8 mouse cellular contexts compared by ENCODE assay signal in the genomic region with DNA sequence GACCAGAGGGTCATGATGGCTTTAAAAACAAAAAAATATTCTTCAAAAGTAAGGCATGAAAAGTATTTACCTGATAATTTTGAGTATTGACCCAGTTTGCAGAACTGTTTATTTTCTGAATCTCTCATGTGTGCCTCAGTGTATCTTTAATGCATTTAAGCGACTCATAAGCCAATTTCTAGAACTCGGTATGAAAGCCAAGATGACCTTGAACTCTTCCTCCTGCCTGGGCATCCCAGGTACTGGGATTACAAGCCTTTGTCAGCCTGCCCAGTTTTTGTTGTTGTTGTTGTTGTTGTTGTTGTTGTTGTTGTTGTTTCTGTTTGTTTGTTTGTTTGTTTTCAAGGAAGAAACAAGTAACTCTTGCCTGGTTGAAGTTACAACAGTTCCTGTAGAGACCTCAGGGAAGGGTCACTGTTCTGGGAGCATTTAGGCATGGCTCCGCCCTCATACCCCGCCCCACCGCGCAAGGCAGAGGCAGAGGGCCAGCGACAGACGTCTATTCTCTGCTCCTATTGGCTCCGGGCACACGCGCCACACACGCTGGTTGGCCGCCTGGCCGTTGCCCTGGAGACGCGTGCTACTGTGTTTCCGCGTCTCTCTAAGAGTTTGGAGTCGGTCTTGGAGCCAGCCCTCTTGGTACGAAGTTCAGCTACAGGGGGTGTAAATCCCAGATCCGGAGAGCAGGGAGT. TPM values are rescaled to one million over a fixed set of nuclear protein-coding genes. Genes with fewer than 3 reads are reported as not detected.
DNase-seq lines count a peak whose midpoint lies in the region; ATAC-seq and TF ChIP-seq lines count a peak whose summit lies in the region.

TSS of gene Gm11992 (plus strand) at position 584 of the 692 bp plus-strand sequence.

- H3K9ac ChIP-seq in hindbrain, postnatal 0 days (replicated peaks; ENCODE audit: low read length) = no peak within 1 kb of the TSS; the same call in 1 of the 2 replicates

- H3K36me3 ChIP-seq in hindbrain, postnatal 0 days (ENCODE audit: insufficient read depth, low read length) = no peaks in the 10 kb centered on the region
- H3K36me3 ChIP-seq in macrophage (ENCODE audit: inconsistent target) = no peaks in the 10 kb centered on the region

- no peaks in the 10 kb centered on the region for H3K9me3 ChIP-seq in hindbrain, postnatal 0 days (ENCODE audit: low read length)

- H3K4me3 ChIP-seq in hindbrain, postnatal 0 days (ENCODE audit: low read length) = peak within 1 kb of the TSS; percentile 50
- H3K4me3 ChIP-seq in left cerebral cortex, adult 2 months = peak within 1 kb of the TSS; percentile 47
- H3K4me3 ChIP-seq in macrophage (ENCODE audit: inconsistent target) = peak within 1 kb of the TSS; percentile 41

- peak within 1 kb of the TSS; percentile 97 for H3K4me2 ChIP-seq in hindbrain, postnatal 0 days (ENCODE audit: low read depth, low read length)

- no peak for TF ChIP-seq CTCF in hindbrain, postnatal 0 days (IDR thresholded peaks at IDR 0.05; ENCODE audit: low read depth)
- TF ChIP-seq CTCF in left cerebral cortex, adult 2 months (IDR thresholded peaks at IDR 0.05) = no peak

- peak; percentile 100 for ATAC-seq in hindbrain, postnatal 0 days

- DNase-seq in adrenal gland, adult (ENCODE audit: inconsistent age in 2 of 2, low spot score in 1 of 2) = peak; percentile 88 to 94
- peak; percentile 96 for DNase-seq in embryo, embryonic 10 days (ENCODE audit: low spot score)
- peak; percentile 48 to 66 for DNase-seq in gastrocnemius, adult 8-10 months (ENCODE audit: low spot score in 2 of 2)
- peak; percentile 94 for DNase-seq in hindbrain, postnatal 0 days (ENCODE audit: low spot score)
- DNase-seq in left cerebral cortex, adult 2 months (ENCODE audit: extremely low spot score in 1 of 2, low spot score in 2 of 2) = peak; percentile 72 to 75
- peak; percentile 72 for DNase-seq in retina, postnatal 7 days (ENCODE audit: low read depth, low spot score)
- peak; percentile 23 for DNase-seq in urinary bladder, postnatal 10 days (ENCODE audit: low spot score)

- intact Hi-C loops in left cerebral cortex, adult 2 months (cut with DNase I) = no loop called here

- no peaks in the 10 kb centered on the region for H3K79me2 ChIP-seq in macrophage (ENCODE audit: inconsistent target)

- no peak within 1 kb of the TSS for H3K27ac ChIP-seq in hindbrain, postnatal 0 days
- no peak within 1 kb of the TSS for H3K27ac ChIP-seq in left cerebral cortex, adult 2 months
- H3K27ac ChIP-seq in macrophage = no peak within 1 kb of the TSS

- peaks cover 6% of the 10 kb centered on the region; the same call in 1 of the 2 replicates for H3K4me1 ChIP-seq in hindbrain, postnatal 0 days (ENCODE audit: insufficient read depth, low read length)

- WGBS in hindbrain, postnatal 0 days = 4% methylated on average over 21 of the region's 21 CpGs
- 6% methylated on average over 21 of the region's 21 CpGs for WGBS in macrophage (ENCODE audit: missing documents)

- no peaks in the 10 kb centered on the region for H3K27me3 ChIP-seq in hindbrain, postnatal 0 days (ENCODE audit: insufficient read depth, low read length)

RNA-seq across cellular contexts. Expression of gene Gm11992, which starts in this region (rescaled TPM):
- not detected for total RNA-seq in gastrocnemius, adult 8-10 months (2022)
- 2.2 and 5.3 TPM in 2 replicates for total RNA-seq in hindbrain, postnatal 0 days (2014; rRNA removed)
- 2.2 and 3.7 TPM in 2 replicates for polyA plus RNA-seq in hindbrain, postnatal 0 days (2015; fragmentation: Nextera tagmentation; extraction: Ambion mirVana)
- total RNA-seq in left cerebral cortex, adult 2 months (2021) = under 1 TPM; 0.36 to 0.51 TPM
- under 1 TPM in 2 of 26 experiments, not detected in 24; 0.25 to 0.39 TPM for total RNA-seq in macrophage (2018; cell fraction: chromatin; rRNA removed)
- total RNA-seq in macrophage (2018; cell fraction: cytosol; rRNA removed) = 1 to 10 TPM in 4 of 26 experiments, under 1 TPM in 22; 0.16 to 1.1 (median 0.44) TPM
- total RNA-seq in macrophage (2018; cell fraction: nucleus; rRNA removed) = 1 to 10 TPM in 2 of 26 experiments, under 1 TPM in 8, not detected in 16; 0.22 to 1.5 (median 0.34) TPM
- polyA plus RNA-seq in macrophage (2018) = 0.36 to 0.56 TPM (median 0.42 TPM) in 3 replicates

Comparison
In these comparisons a context has a peak if more than half of its experiments do, and no peak if none do; other contexts are left out.
1. Peak in DNase-seq in gastrocnemius, adult 8-10 months; RNA of the gene not detected or under 1 TPM.
2. Peak in DNase-seq and H3K4me3 ChIP-seq in left cerebral cortex, adult 2 months; RNA of the gene not detected or under 1 TPM.
3. DNase-seq: peak in every context shown above with its lines; median percentile 96 in embryo, embryonic 10 days; 94 in hindbrain, postnatal 0 days; 91 in adrenal gland, adult; 74 in left cerebral cortex, adult 2 months; 72 in retina, postnatal 7 days; 57 in gastrocnemius, adult 8-10 months; 23 in urinary bladder, postnatal 10 days.